Mouse (Mus musculus): ENCODE data around the gene Ndufaf8. TPM values are rescaled to one million over a fixed set of nuclear protein-coding genes. Genes with fewer than 3 reads are reported as not detected.

The Ndufaf8 gene
- polyA plus RNA-seq, 1 experiment from 2014 or later: 92.2 TPM

GRCm38 (mm10) chr11:120122126-120122525, 23.4 kb downstream of the Ndufaf8 start:
- 88% methylated on average over 12 of the region's 12 CpGs for WGBS
- Histone ChIP-seq H3K27me3 (ENCODE audit: insufficient read depth, poor library complexity, severe bottlenecking) (no peaks in the 10 kb centered on the region), H3K27ac (peak overlapping the region; percentile 42; the same call in 1 of the 2 replicates), H3K4me1 (peaks cover 15% of the 10 kb centered on the region), H3K9me3 (no peaks in the 10 kb centered on the region), H3K4me3 (no peak overlapping the region), H3K36me3 (peaks cover 86% of the 10 kb centered on the region)
- DNase-seq (ENCODE audit: low spot score): no peak

DNA sequence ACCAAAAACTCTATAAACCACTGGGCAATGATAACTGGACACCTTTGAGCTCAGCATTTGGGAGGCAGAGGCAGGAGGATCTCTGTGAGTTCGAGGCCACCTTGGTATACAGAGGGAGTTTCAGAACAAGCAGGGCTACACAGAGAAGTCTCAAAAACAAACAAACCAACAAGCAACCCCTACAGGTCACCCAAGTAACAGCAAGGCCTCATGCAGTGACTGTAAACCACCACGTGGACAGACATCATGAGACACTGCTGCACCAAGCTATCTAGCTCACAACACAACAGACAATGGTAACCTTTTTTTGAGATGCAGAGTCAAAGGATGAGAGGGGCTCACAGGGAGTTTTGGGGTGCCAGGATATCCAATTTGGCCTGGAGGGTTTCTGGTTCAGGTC, 28.1 kb downstream of the Ndufaf8 start:
- Histone ChIP-seq H3K9me3 (no peaks in the 10 kb centered on the region), H3K36me3 (peaks cover 87% of the 10 kb centered on the region), H3K4me1 (peaks cover 6% of the 10 kb centered on the region; the same call in 1 of the 2 replicates), H3K27me3 (ENCODE audit: insufficient read depth, poor library complexity, severe bottlenecking) (no peaks in the 10 kb centered on the region), H3K27ac (no peak overlapping the region), H3K4me3 (no peak overlapping the region)
- 83% methylated on average over 2 of the region's 2 CpGs for WGBS
- no peak for DNase-seq (ENCODE audit: low spot score)

GRCm38 (mm10) chr11:120129281-120129680, 30.6 kb downstream of the Ndufaf8 start:
- Histone ChIP-seq H3K9me3 (no peaks in the 10 kb centered on the region), H3K4me3 (no peak overlapping the region), H3K36me3 (peaks cover 87% of the 10 kb centered on the region), H3K27ac (no peak overlapping the region), H3K4me1 (peaks cover 1% of the 10 kb centered on the region), H3K27me3 (ENCODE audit: insufficient read depth, poor library complexity, severe bottlenecking) (no peaks in the 10 kb centered on the region)
- WGBS: 88% methylated on average over 7 of the region's 7 CpGs
- DNase-seq (ENCODE audit: low spot score): no peak

GRCm38 (mm10) chr11:120134148-120134547, 35.4 kb downstream of the Ndufaf8 start:
- Histone ChIP-seq H3K4me1 (peaks cover 50% of the 10 kb centered on the region), H3K9me3 (no peaks in the 10 kb centered on the region), H3K36me3 (peaks cover 62% of the 10 kb centered on the region), H3K27ac (peak overlapping the region; percentile 87; the same call in 1 of the 2 replicates), H3K27me3 (ENCODE audit: insufficient read depth, poor library complexity, severe bottlenecking) (no peaks in the 10 kb centered on the region), H3K4me3 (no peak overlapping the region)
- 92% methylated on average over 5 of the region's 5 CpGs for WGBS
- DNase-seq (ENCODE audit: low spot score): no peak

GRCm38 (mm10) chr11:120134847-120135530, 36.3 kb downstream of the Ndufaf8 start:
- WGBS: 58% methylated on average over 9 of the region's 9 CpGs
- Histone ChIP-seq H3K36me3 (peaks cover 60% of the 10 kb centered on the region), H3K4me3 (0 out of 2 replicates have a peak overlapping the region, but pooled peaks have one; percentile 20), H3K27ac (peak overlapping the region; percentile 87), H3K27me3 (ENCODE audit: insufficient read depth, poor library complexity, severe bottlenecking) (no peaks in the 10 kb centered on the region), H3K4me1 (peaks cover 57% of the 10 kb centered on the region), H3K9me3 (no peaks in the 10 kb centered on the region)
- no peak for DNase-seq (ENCODE audit: low spot score)

DNA sequence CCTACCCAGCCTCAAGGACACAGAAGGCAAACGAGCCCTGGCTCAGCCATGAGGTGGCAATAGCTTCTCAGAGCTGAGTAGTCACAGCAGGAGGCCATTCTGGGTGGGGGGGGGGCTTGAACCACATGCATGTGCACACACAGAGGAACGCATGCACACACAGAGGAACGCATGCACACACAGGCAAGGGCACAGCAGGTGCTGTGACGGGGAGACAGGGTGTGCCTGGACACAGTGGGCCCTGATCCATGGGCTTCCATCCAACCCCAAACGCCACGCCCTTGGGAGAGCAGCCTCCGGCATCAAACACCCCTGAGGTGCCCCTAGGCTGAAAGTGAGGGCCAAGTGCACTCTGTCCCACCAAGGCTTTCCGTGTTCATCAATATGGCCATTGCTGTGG, 37.5 kb downstream of the Ndufaf8 start:
- no peaks in the 10 kb centered on the region for H3K27me3 ChIP-seq (ENCODE audit: insufficient read depth, poor library complexity, severe bottlenecking)
- WGBS: 84% methylated on average over 8 of the region's 8 CpGs
- H3K27ac ChIP-seq: peak overlapping the region; percentile 87
- no peak for DNase-seq (ENCODE audit: low spot score)
- peaks cover 64% of the 10 kb centered on the region for H3K4me1 ChIP-seq
- H3K4me3 ChIP-seq: no peak overlapping the region
- no peaks in the 10 kb centered on the region for H3K9me3 ChIP-seq
- peaks cover 57% of the 10 kb centered on the region for H3K36me3 ChIP-seq

GRCm38 (mm10) chr11:120136796-120137624, 38.3 kb downstream of the Ndufaf8 start:
- Histone ChIP-seq H3K9me3 (no peaks in the 10 kb centered on the region), H3K4me3 (peak overlapping the region; percentile 33), H3K27ac (peak overlapping the region; percentile 87), H3K27me3 (ENCODE audit: insufficient read depth, poor library complexity, severe bottlenecking) (no peaks in the 10 kb centered on the region), H3K4me1 (peaks cover 66% of the 10 kb centered on the region), H3K36me3 (peaks cover 51% of the 10 kb centered on the region)
- WGBS: 32% methylated on average over 23 of the region's 23 CpGs
- peak; percentile 91 for DNase-seq (ENCODE audit: low spot score)

DNA sequence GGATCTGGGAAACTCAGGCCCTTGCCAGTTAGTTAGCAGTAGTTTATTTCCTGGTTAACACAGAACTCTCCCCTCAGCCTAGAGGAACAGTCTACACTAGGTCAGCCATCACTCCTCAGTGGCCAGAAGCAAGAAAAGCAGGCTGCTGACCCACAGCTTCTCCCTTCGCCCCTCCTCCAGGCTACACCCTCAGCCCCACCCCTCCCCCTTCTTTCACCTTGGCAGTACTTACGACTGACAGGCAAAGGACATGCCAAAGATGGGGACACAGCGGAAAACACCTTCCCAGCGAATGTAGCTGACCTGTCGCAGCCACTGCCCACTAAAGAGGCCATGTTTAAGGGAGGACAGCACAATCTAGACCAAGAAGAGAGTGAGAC, 38.9 kb downstream of the Ndufaf8 start:
- Histone ChIP-seq H3K4me1 (peaks cover 72% of the 10 kb centered on the region), H3K27ac (peak overlapping the region; percentile 87), H3K4me3 (peak overlapping the region; percentile 33), H3K36me3 (peaks cover 45% of the 10 kb centered on the region), H3K9me3 (no peaks in the 10 kb centered on the region), H3K27me3 (ENCODE audit: insufficient read depth, poor library complexity, severe bottlenecking) (no peaks in the 10 kb centered on the region)
- DNase-seq (ENCODE audit: low spot score): no peak
- 28% methylated on average over 5 of the region's 5 CpGs for WGBS

DNA sequence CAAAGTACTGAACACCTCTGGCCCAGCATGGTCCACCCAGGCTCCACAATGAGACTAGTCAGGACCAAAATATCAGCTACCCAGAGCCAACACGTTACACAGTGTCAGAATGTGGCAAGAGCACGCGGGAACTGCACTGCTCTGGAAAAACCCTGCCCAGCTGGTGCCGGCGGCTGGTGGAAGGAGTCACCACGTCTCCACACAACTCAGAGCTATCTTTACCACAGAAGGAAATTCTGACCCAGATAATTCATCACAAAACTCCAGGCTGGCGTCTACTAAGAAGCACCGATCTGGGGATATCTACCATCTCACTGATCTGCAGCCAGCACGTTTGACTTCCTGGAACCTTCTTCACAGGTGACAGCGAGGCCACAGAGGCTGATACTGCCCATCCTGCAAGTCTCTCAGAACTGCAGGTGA, 40.6 kb downstream of the Ndufaf8 start:
- peaks cover 87% of the 10 kb centered on the region for H3K4me1 ChIP-seq
- DNase-seq (ENCODE audit: low spot score): no peak
- H3K27me3 ChIP-seq (ENCODE audit: insufficient read depth, poor library complexity, severe bottlenecking): no peaks in the 10 kb centered on the region
- no peaks in the 10 kb centered on the region for H3K9me3 ChIP-seq
- peaks cover 38% of the 10 kb centered on the region for H3K36me3 ChIP-seq
- H3K27ac ChIP-seq: peak overlapping the region; percentile 87
- WGBS: 69% methylated on average over 10 of the region's 10 CpGs
- H3K4me3 ChIP-seq: no peak overlapping the region

- H3K4me3 ChIP-seq: no peak overlapping the region
- WGBS: 73% methylated on average over 6 of the region's 6 CpGs
- peaks cover 33% of the 10 kb centered on the region for H3K36me3 ChIP-seq
- peaks cover 86% of the 10 kb centered on the region for H3K4me1 ChIP-seq
- H3K9me3 ChIP-seq: no peaks in the 10 kb centered on the region
- H3K27ac ChIP-seq: 0 out of 2 replicates have a peak overlapping the region, but pooled peaks have one; percentile 48
- H3K27me3 ChIP-seq (ENCODE audit: insufficient read depth, poor library complexity, severe bottlenecking): no peaks in the 10 kb centered on the region
- DNase-seq (ENCODE audit: low spot score): no peak
These were observed 41.5 kb downstream of the Ndufaf8 start for GRCm38 (mm10) chr11:120140255-120140654.

DNA sequence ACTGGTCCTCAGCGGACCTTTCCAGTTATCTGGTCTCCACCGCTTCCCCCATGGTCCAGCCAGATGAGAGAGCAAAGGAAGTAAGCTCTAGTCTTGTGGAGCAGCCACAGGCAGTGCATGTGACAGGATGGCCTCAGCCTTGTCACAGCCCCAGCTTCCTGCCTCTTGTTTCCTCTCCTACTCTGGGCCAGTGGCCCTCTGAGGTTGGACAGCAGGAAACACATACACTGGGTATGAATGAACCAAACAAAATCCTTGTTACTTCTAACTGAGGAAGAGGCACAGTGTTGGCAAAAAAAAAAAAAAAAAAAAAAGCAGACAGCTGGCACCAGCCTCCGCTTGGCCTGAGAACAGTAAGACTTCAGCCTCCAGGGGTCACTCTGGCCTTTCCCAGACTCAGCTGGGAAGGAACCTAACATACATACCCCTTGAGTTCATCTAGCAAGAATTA, 43.9 kb downstream of the Ndufaf8 start:
- no peak for DNase-seq (ENCODE audit: low spot score)
- H3K9me3 ChIP-seq: no peaks in the 10 kb centered on the region
- H3K36me3 ChIP-seq: peaks cover 43% of the 10 kb centered on the region
- WGBS: 45% methylated on average over 3 of the region's 3 CpGs
- H3K27me3 ChIP-seq (ENCODE audit: insufficient read depth, poor library complexity, severe bottlenecking): no peaks in the 10 kb centered on the region
- H3K4me1 ChIP-seq: peaks cover 81% of the 10 kb centered on the region
- H3K27ac ChIP-seq: peak overlapping the region; percentile 69; the same call in 1 of the 2 replicates
- no peak overlapping the region for H3K4me3 ChIP-seq

DNA sequence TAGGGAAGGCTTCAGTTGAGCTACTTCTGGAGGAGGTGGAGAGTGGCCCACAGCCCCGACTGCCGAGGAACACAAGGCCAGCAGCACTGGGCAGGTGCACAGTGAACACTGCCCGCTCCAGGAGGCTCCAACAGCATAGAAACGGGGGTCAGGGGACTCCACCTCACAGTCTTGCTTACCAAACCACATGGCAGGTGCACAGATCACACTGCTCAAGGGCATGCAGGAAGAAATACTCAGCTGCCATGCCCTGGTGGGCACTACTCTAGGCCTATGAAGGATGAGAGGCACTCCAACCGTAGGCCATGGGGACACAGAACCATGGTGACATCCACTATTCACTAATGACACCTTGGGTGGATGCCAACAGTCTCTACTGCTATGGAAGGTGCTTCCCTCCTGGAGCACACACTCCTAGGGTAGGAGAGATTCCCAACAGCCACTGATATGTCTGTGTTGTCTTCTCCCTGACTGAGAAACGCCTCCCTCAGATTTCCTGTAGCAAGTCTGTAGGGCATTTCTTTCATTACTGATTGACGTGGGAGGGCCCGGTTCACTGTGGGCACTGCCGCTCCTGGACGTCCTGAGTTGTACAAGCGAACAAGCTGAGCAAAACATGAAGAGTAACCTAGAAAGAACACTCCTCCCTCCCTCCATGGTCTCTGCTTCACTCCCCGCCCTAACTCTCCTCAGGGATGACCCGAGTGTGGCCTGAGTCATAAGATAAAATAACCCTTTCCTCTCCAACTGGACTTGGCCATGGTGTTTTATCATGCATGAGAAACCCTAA, 45.2 kb downstream of the Ndufaf8 start:
- DNase-seq (ENCODE audit: low spot score): no peak
- Histone ChIP-seq H3K27me3 (ENCODE audit: insufficient read depth, poor library complexity, severe bottlenecking) (no peaks in the 10 kb centered on the region), H3K4me3 (no peak overlapping the region), H3K36me3 (peaks cover 39% of the 10 kb centered on the region), H3K27ac (peak overlapping the region; percentile 69; the same call in 1 of the 2 replicates), H3K9me3 (no peaks in the 10 kb centered on the region), H3K4me1 (peaks cover 73% of the 10 kb centered on the region)
- WGBS: 63% methylated on average over 13 of the region's 13 CpGs
